Mouse (Mus musculus): ENCODE results near the gene Fzr1.

The Fzr1 gene

DNA sequence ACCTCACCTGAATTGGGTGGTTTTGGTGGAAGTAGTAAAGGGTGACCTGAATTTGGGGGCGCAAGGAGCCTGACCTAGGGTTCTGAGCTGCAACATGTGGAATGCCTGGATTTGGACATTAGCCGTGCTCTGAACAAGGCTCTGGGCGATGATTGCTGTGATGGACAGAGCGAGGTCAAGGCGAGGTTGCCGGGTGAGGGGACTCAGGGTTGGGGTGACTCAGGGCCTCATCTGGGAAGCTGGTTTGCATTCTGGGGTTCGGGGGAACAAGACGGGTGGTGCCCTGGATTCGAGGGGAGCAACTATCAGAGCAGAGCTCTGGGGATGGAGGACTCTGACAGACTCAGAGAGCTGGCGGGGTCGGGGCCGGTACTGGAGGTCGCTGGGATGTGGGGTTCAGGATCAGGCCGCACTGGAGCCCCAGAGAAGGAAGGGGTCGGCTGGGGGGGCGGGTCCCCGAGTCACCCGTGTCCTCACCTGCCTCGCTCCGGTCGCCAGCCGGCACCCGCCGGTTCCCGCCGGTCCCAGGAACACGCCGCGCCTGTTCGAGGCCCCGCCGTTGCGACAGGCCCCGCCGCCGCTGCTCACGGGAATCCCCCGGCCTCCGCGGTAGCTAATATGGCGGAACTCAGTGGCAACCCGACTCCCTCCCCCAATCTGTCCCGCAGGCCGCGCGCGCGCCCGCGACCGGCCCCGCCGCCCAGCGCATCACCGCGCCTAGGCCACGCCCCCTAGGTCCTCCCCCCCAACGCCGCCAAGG lies at the start of gene Fzr1:
TSS of gene Fzr1 (minus strand) at position 724 of the 760 bp plus-strand sequence.
- in situ Hi-C loops (cut with MboI, MseI) = no loop called here

DNA sequence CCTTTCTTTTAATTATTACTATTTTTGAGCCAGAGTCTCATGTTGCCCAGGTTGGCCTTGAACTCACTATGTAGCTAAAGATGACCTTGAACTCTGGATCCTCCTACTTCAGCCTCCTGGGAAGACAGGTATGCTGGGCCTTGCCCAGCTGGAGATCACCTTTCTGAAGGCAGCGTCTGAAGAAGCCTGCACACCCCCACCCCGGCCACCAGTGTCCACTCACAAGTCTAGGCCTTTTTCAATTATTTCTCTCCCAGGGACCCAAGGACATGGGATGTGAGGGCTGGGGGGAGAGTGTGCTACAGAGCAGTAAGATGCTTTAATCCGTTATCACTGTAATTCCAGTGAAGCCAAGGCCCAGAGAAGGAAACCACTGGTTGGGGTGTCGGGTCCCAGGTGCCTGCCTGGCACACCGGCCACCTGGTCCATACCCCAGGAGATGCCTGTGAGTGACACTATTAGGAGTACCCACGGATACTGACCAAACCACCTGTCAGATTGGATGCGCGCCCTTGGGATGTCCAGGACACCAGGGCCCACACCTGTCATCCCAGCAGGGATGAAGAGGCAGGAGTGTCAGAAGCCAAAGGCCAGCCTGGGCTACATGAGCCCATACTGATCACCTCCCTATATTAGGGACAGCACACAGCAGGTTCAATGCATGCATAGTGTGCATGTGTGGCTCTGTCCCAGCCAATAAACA lies 49.6 kb upstream of the Fzr1 start:
- in situ Hi-C loops (cut with MboI, MseI) = loop anchor here in 1 of 2 experiments (5.0 kb wide), 1 partner anchor 96 kb away; no protein-coding TSS in a partner anchor

DNA sequence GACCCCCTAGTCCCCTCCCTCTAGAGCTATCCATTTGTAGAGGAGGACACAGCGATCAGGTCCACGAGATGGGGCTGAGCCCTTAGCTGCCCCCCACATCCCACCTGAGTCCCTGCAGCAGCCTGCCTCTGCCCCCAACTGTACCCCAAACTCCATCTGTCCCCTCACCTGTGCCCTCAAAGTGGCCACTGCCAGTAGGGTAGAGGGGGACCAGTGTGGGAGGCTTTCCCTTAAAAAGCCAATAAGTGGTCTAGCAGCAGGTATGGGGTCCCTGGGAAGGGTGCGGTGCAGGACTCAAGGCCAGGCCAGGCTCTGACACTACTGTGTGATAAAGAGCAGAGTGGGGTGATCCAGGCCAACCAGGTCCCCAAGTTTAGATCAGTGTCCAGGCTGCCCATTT lies 49.0 kb upstream of the Fzr1 start:
- in situ Hi-C loops (cut with MboI, MseI) = loop anchor here in 1 of 2 experiments (5.0 kb wide), 1 partner anchor 95 kb away; no protein-coding TSS in a partner anchor

DNA sequence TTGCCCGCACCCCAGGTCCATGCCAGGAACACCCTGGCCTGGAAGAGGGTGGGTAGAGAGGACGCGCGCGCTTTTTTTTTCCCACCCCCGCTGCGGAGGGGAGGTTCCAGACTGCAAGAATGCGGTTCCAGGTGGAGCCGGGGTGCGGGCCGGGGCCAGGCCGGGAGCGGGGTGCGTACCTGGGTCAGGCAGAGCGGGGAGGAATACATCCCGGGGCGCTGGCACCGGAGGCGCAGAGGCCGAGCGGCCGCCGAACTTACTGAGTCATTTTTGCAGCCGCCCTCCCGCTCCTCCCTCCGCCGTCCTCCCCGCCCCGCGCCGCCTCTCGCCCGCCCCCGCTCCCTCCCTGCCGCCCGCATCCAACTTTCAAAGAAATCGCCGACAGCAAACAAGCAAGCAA lies 48.6 kb upstream of the Fzr1 start:
- in situ Hi-C loops (cut with MboI, MseI) = loop anchor here in 1 of 2 experiments (5.0 kb wide), 1 partner anchor 95 kb away; no protein-coding TSS in a partner anchor

DNA sequence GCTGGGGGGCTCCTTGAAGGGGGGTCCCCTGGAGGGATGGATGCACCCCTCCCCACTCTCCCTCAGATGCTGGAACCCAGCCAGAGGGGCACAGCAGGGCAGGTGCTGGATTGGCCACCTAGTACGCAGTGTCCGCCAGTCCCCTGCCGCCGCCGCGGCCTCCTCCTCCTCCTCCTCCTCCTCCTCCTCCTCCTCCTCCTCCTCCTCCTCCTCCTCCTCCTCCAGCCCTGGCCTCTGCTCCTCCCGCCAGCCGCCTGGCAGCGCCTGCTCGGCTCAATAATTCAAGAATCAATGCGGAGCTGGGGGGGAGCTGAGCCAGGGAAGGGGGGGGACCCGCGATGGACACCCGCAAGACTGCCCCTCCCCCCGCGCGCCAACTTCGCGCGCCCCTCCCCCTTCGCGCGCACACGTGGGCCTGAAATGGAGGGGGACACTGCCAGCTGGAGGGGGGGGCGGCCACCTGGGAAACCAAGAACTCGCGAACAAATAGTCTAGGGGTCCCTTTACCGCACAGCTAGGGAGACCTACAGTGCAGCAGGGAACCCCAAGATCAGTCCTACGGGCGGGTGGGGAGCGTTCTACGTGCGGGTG lies 47.9 kb upstream of the Fzr1 start:
- in situ Hi-C loops (cut with MboI, MseI) = loop anchor here in 1 of 2 experiments (5.0 kb wide), 1 partner anchor 94 kb away; no protein-coding TSS in a partner anchor

DNA sequence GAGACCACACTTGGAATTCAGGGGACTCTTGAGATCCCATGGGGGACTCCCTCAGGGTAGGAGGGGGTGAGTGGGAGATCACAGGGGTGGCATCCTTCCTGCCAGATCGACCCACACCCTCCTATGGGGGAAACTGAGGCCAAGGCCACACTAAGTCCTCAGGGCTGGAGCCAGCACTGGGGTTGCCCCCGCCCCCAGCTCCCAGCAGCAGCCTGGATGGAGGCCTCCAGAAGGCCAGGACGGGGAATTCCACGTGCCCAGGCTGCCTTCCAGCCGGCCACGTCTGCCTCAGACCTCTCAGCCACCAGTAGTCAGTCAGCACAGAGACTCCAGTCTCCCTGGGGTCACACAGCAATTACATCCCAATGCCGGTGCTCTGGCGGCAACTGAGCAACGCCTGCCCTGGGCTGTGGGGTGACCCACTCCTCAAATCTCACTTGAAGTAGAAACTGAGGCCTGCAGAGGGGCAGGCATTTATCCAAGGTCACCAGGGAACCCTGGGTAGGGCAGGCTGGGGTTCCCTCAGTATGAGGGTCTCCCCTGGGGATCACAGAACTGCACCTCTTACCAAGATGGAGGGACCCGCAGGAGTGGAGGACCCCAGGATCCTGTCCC lies 47.0 kb upstream of the Fzr1 start:
- in situ Hi-C loops (cut with MboI, MseI) = loop anchor here in 1 of 2 experiments (5.0 kb wide), 1 partner anchor 93 kb away; no protein-coding TSS in a partner anchor

DNA sequence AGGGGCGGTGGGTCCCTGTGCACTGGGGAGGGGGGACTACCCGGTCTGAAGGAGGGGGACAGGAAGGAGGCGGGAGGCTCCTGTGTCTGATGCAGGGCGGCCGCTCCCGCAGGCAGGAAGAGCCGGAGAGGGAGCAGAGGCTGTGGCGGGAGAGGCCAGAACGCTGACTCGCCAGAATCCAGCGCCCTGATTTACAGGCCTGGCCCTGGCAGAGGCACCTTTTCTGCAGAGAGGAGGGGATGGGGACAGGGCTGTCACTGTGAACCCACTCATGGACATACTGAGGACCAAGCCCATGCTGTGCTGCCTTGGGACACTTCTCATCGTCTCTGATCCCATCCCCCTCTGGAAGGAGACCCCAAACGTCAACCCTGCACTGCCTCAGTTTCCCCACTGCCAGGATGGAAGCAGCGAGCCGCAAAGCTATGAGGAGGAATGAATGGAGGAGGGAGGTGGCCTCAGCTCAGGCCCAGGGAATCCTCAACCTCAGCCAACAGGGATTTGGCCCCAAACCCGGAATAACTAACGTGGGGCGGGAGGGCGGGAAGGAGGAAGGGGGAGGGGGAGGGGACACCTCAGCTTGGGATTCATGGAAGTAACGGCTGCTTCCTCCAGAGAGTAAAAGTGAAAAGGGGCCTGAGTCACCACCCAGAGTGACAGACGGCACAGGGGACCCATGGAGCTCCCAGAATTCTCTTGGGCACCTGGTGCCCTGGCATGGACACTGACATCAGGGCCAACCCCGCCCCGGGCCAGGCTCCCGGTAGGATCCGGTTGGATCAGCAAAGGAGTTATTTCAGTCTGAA lies 46.1 kb upstream of the Fzr1 start:
- in situ Hi-C loops (cut with MboI, MseI) = loop anchor here in 1 of 2 experiments (5.0 kb wide), 1 partner anchor 92 kb away; no protein-coding TSS in a partner anchor

DNA sequence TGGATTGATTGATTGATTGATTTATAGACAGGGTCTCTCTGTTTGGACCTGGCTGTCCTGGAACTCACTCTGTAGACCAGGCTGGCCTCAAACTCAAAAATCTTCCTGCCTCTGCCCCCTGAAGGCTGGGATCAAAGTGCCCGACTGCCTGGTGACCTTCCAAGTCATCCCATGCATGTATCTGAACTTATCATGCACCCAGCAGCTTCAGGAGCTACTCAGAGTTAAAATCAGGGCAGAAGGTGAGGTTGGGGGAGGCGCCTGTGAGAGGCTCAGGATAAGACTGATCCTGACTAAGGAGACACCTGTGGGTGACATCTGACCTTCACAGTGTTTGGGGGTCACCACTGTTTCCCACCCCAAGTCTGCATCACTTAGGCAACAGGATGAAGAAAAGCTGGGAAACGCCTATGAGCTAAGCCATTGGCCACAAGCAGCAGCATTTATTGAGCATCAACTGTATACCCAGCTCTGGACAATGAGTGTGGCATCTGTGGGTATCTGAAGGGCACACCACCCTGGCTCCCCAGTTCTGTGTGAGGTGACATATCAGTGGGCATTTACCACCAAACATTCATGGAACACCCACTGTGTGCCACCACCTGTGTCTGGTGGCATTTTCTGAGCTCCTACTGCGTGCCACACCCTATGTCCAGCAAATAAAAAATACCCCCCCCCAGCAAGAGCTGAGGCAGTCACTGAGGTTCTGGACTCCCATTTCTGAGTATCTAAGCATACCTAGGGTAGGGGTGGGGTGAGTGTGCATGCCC lies 45.3 kb upstream of the Fzr1 start:
- in situ Hi-C loops (cut with MboI, MseI) = no loop called here

DNA sequence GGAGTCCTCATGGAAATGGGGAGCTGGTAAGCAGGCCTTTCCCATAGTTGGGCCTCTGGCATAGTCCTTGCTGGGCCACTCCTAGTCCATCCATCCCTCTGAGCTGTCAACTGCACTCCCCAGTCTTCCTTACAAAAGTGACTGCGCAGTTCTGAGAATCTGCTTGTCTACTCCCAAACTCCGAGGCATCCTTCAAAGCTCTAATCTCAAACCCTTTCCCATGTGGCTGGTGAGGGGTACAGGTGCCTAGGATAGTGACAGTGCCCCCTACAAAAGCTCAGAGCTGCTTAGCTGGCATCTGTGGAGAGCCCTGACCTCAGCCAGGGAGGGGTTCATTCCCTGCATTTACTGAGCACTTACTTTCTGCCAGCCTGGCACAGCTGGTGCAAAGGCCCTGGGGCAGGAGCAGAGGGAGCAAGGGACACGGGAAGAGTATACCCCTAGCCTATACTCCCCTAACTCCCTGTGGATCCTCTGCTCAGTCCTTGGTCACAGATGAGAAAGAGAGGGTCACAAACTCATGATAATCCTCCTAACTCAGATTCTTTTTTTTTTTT lies 44.4 kb upstream of the Fzr1 start:
- in situ Hi-C loops (cut with MboI, MseI) = no loop called here

DNA sequence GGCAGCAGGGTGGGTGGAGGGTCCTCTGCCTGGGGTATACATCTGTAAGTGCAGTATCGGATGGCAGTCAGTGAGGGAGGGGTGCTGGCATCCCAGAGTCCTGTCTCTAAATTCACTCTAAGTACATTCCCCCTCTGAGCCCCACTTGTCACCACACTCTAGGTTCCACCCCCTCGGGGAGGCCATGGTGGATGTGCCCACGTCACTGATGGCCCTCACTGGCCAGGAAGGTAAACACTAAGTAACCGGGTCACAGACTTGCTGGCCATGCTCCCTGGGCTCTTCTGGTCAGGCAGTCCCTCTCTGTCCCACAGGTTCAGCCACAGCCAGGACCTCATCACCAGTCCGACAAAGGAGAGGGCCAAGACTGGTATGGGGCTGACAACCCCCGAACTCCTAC lies 43.9 kb upstream of the Fzr1 start:
- in situ Hi-C loops (cut with MboI, MseI) = no loop called here

DNA sequence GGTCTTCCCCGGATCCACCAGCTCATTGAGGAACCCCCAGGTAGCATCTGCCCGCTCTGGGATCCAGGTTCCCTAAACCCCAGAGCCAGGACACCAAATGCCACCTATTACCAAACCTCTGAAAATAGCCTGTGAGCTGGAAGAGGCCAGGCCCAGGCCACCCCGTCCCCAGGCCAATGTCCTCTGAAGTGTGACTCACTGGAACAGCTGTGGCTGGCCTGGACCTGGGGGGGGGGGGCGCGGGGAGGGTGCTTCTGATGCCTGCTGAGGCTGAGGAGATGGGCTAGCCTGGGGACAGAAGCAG lies 43.4 kb upstream of the Fzr1 start:
- in situ Hi-C loops (cut with MboI, MseI) = no loop called here

DNA sequence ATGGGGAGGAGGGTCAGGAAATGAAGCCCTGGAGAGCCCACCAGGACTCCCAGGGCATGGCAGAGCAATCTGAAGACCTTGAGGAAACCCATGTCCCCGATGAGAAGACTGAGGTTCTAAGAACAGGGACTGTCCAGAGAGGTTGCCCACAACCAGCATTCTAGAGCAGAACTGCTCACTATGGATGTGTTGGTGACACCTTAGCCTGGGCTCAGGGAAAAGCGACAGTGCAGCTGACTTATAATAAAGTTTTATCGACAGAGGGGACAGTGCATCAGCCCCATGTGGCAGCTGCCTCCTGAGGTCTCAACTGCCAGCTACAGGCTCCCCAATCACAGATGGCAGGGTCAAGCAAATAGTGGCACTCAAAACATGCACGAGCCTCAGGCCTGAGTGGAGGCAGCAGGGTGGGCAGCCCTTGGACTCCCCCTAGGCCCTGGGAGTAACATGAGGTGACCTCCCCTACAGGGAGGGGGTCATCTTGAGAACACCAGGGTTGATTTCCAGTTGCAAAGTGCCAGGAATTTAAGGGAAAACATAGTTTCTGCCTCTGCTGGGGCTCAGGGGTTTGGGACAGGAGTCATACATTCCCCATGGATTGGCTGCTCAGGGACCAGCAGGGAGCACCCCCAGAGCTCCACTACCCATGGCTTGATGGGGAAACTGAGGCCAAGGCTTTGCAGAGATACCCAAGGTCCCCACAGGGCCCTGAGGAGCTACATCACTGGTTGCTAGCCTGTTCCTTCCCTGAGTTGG lies 42.9 kb upstream of the Fzr1 start:
- in situ Hi-C loops (cut with MboI, MseI) = no loop called here

DNA sequence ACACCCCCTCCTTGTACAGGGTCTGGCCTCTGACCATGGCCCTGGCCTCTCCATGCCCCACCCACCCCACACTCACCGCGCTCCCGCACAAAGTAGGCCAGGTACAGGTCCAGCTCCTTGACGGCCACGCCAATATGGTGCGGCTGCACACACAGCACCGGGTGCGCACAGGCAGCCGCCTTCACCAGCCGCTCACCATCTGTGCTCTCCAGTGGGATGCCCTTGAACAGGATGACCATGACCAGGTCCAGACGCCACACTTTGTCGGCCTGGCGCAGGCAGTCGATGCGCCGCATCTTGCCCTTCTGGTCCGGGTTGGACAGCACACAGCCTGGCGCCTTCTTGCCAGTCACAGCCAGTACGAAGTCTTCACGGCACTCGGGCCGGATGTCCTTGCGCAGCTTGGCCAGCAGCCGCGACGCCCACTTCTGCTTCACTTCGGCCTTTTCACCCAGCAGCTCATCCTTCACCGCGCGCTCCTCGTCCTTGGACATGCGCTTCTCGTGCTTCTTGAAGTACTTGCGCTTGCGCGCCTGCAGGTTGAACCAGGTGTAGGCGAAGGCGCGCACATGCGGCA lies 42.0 kb upstream of the Fzr1 start:
- in situ Hi-C loops (cut with MboI, MseI) = no loop called here

DNA sequence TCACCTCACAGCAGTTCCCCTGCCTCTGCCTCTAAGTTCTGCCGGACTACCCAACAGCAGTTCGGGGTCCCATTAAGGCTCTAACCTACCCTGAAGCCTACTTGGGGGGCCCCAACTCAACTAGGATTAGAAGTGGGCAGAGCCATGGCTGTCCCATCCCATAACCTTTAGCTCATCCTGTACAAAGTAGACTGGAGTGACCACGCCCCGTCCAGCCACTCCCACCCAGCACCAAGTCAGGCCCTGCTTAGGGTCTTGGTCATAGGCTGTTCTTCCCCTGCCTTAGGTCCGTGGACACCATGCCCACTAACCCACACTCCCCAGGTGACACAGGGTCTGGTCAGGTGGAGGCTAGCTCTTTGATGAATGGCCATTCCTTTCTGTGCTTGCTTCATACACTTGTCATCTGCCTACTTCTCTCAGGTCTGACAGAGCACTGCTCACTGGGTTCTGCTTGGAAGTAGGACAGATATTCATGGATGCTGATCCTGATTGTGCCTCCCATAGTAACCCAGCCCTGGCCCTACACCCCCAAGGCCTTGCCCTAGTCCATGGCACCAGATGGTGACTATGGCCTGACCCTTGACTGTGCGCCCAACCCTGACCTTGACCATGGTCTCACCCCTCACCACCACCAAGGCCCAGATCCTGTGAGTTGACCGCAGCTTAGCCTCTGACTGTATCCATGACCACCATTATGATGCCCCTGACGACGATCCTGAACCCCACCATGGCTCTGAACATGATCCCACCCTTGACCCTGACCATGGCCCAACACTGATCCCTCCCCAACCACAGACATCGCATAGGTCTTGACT lies 41.0 kb upstream of the Fzr1 start:
- in situ Hi-C loops (cut with MboI, MseI) = no loop called here

DNA sequence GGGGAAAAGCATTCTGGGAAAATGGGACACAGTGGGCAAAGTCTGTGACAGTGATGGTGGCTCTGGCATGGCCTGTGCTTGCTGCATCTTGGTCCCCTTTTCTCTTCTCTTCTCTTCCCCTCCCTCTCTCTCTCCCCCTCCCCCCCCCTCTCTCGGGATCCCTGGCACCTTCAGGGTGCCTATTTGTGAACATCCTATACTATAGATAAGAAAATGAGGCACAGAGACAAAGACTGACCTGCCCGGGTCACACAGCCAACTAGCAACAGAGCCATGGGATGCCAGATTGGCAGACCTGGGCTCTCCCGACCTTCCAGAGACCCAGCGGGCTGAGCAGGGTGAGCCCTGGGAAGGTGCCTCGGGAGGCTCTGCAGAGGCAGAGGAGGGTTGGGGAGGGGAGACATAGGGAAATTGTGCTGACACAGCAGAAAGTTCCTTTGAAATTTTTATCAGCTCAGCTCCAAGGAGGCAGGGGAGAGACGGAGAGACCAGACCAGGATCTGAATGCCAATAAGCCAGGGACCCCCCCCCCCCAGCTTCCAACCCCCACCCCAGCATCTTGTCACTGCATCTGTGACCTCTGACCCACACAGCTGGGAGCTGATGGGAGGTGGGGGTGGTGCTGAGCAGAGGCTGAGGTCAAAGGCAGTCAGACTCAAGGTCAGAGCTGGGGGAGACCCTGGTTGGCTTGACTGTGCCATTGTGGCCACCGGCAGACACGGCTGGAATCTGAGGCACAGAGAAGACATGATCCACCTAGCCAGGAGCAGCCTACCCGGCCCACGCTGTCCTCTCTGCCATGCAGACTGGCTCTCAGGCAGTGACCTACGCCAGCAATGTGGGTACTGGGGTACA lies 40.1 kb upstream of the Fzr1 start:
- in situ Hi-C loops (cut with MboI, MseI) = no loop called here

DNA sequence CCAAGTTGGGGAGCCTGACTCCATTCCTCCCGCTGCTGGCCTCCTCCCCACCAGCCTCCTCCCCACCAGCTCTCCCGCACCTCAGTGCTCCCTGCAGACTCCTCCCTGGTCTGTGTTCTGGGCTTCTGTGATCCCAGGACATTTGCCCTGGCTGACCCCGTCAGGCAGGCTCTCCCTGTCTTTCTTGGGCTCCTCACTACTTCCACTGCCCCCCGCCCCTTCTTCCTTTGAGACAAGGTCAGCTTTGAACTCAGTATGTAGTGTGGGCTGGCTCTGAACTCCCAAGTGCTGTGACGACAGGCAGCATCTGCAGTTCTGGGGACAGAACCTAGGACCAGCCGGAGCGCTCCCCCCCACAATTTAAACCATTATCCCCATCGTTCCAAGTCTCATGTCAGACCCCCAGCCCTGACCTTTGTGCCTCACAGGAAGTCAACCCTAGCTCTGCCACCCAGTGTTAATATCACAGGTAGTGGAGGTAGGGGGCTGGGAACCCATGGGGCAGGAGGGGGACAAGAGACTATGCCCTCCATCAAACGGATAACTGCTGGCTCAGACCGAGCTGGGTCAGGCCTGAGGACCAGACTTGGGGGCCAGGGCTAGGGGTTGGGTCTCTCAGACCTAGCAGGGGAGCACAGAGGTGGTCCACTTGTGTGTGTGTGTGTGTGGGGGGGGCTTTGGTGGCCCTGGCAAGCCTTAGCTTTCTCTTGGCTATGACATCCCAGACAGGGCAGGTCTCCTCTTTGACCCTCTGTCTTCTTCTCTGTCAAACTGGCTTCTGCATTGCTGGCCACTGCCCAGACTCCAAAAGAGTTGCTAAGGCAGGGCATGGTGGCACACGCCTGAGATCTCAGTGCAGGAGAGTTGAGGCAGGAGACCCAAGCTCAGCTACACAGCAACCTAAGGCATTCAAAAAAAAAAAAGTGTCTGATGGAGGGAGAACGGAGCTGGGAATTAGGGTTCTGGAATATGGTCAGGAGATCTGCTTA lies 39.2 kb upstream of the Fzr1 start:
- in situ Hi-C loops (cut with MboI, MseI) = no loop called here
